Mouse (Mus musculus) induced T-regulatory cell, adult 2 months (primary cell): Measurements from ENCODE around the gene Tspan31.
"Not testable (repeated sequence)": the region's sequence is repeated elsewhere in the genome, so short reads cannot be mapped to it uniquely, and the experiment has no call there.

ENCODE experiments used
- DNase-seq: peaks from one replicate; pipeline ENCODE4 v3.0.0-alpha.2; 2012; ENCODE audit warnings: low read depth

Gene Tspan31

GRCm38 (mm10) chr10:127063913-127064870 is 5.9 kb downstream of the Tspan31 start:
- DNase-seq = no peak

- peak; percentile 98 for DNase-seq
Measured at GRCm38 (mm10) chr10:127063239-127063872, 6.7 kb downstream of the Tspan31 start, which contains the start of gene Cdk4. TSS of gene Cdk4 (plus strand) at chr10:127063534.

GRCm38 (mm10) chr10:127062503-127062902 is 7.6 kb downstream of the Tspan31 start:
- no peak for DNase-seq

- not testable (repeated sequence) for DNase-seq
Measured at GRCm38 (mm10) chr10:127062101-127062500, 8.0 kb downstream of the Tspan31 start.

- no peak for DNase-seq
Measured at GRCm38 (mm10) chr10:127061513-127061912, 8.6 kb downstream of the Tspan31 start.

GRCm38 (mm10) chr10:127061085-127061484 is 9.0 kb downstream of the Tspan31 start:
- no peak for DNase-seq

- DNase-seq = peak; percentile 90
Measured at GRCm38 (mm10) chr10:127059968-127060916, 9.8 kb downstream of the Tspan31 start, which contains the start of gene March9. TSS of gene March9 (minus strand) at chr10:127060184.

GRCm38 (mm10) chr10:127059174-127059967 is 10.7 kb downstream of the Tspan31 start:
- peak; percentile 54 for DNase-seq

- DNase-seq = peak; percentile 43
Measured at GRCm38 (mm10) chr10:127058708-127059107, 11.4 kb downstream of the Tspan31 start.

- peak; percentile 90 for DNase-seq
Measured at GRCm38 (mm10) chr10:127058161-127058560, 11.9 kb downstream of the Tspan31 start.

- DNase-seq = no peak
Measured at GRCm38 (mm10) chr10:127056490-127056889, 13.6 kb downstream of the Tspan31 start.

- DNase-seq = no peak
Measured at GRCm38 (mm10) chr10:127055406-127055805, 14.7 kb downstream of the Tspan31 start.

- DNase-seq = no peak
Measured at GRCm38 (mm10) chr10:127054646-127055045, 15.4 kb downstream of the Tspan31 start.

GRCm38 (mm10) chr10:127050119-127050474 is 20.0 kb downstream of the Tspan31 start:
- no peak for DNase-seq

GRCm38 (mm10) chr10:127049395-127050118 is 20.5 kb downstream of the Tspan31 start:
- DNase-seq = peak; percentile 48

GRCm38 (mm10) chr10:127048608-127049394 is 21.3 kb downstream of the Tspan31 start:
- no peak for DNase-seq

GRCm38 (mm10) chr10:127047954-127048353 is 22.1 kb downstream of the Tspan31 start, which contains the start of gene Cyp27b1:
TSS of gene Cyp27b1 (plus strand) at chr10:127048250.
- DNase-seq = no peak

GRCm38 (mm10) chr10:127043187-127043586 is 26.9 kb downstream of the Tspan31 start:
- no peak for DNase-seq

- peak; percentile 40 for DNase-seq
Measured at GRCm38 (mm10) chr10:127042468-127043115, 27.5 kb downstream of the Tspan31 start.
